Mouse (Mus musculus): Measurements from ENCODE around the gene Plekha8. TPM values are rescaled to one million over a fixed set of nuclear protein-coding genes. Genes with fewer than 3 reads are reported as not detected.

Gene Plekha8
- total RNA-seq (2021) = 1 to 10 TPM; 8.1 to 9.1 TPM
- long read RNA-seq, experiment 1, full-length matches to known transcripts = 3 of 5 reads
- long read RNA-seq, experiment 1, partial matches to known transcripts = 0 of 5 reads
- long read RNA-seq, experiment 1, other reads (novel, unspliced or antisense) = 2 of 5 reads
- long read RNA-seq, experiment 2, full-length matches to known transcripts = 12 of 14 reads
- long read RNA-seq, experiment 2, partial matches to known transcripts = 0 of 14 reads
- long read RNA-seq, experiment 2, other reads (novel, unspliced or antisense) = 2 of 14 reads

- DNase-seq (ENCODE audit: low spot score in 2 of 2) = peak; percentile 90 to 92
Observed at GRCm38 (mm10) chr6:54594469-54595329, at the start of gene Plekha8. Gene Plekha8 (plus strand): TSS chr6:54595111.

- DNase-seq (ENCODE audit: low spot score in 2 of 2) = peak in 1 of 2 experiments; percentile 24
Observed at GRCm38 (mm10) chr6:54548314-54549019, 46.4 kb upstream of the Plekha8 start.

DNA sequence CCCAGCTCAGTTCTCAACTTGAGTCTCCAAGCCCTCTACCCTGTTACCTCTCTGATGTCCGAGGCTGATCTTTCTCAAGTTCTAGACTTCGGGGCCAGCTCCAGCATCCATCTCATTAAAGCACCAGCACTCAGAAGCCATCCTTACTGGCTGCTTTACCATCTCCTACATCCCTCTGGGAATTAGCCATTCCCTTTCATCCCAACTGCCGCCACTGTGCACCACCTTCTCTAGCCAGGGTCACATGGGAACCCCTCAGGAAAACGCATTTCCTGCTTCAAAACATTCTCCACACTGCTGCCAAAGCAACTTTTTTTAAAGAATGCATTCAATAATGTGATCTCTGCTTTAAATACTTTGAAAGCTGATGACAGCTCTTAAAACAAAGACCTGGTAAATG, 45.6 kb upstream of the Plekha8 start:
- DNase-seq (ENCODE audit: low spot score in 2 of 2) = no peak

GRCm38 (mm10) chr6:54550801-54551323, 44.0 kb upstream of the Plekha8 start:
- no peak for DNase-seq (ENCODE audit: low spot score in 2 of 2)

DNA sequence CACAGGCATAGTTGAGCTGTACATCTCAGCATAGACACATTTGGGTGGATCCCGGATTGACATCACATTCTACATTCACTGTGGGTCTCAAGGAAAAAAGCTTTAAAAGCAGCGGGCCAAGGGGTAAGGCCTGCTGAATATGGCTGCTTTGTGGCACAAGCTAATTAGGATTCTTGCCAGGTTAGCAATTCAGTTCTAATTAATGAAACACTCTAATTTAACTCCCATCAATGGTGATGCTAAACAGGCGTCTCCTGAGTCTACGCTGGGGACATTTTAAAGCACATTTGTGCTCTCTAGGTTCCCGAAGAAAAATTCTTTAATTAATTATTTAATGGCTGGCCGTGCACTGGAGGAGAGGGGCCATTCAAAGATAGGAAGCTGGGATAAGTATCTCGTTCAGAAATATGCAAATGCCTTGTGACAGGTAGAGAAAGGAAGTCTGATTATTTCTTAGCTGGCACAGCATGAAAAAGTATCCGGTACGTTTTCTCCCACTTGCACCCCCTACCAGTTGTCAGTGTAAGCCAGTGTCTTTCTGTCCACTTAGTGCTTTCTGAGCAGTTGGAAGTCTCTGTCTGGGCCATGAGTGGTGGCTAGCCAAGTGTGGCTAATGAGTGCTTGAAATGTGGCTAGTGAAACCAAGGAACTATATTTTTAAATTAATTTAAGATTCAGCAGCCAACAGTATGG, 42.0 kb upstream of the Plekha8 start:
- no peak for DNase-seq (ENCODE audit: low spot score in 2 of 2)

- DNase-seq (ENCODE audit: low spot score in 2 of 2) = no peak
Observed at GRCm38 (mm10) chr6:54553632-54554031, 41.3 kb upstream of the Plekha8 start.

DNA sequence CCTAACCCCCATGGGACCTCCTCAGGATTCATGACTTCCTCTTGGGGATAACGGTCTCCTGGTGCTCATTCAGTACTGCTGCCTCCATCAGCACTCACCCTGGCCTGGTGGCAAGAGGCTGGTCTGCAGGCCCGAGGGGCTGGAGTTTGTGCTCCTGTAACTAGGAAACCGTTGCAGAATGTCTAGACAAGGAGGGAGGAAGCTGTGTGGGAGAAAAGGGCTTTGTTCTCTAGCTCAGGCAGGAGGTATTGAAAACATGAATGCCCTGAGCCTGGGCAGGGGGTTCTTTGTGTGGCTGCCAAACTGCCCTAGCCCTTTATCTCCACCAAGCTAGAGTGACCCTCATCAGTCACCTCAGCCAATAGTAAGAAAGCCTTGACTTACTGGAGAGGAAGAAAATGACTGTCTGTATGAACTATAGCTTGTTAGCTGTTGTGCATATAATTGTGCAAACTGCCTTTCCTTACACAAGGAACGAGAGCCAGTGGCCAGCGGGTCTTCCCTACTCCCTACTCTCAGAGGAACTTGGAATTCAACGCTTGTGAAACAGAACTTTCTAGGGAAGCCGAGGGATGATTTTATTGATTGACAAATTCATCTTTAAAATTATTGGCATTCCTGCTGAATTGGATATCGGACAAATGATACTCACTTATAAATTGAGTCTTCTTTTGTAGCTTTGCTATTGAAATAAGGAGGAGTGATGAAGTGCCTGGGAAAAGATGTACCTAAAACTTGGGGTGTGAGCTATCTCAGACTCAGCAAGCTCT, 40.4 kb upstream of the Plekha8 start:
- no peak for DNase-seq (ENCODE audit: low spot score in 2 of 2)

GRCm38 (mm10) chr6:54555816-54556215, 39.1 kb upstream of the Plekha8 start:
- no peak for DNase-seq (ENCODE audit: low spot score in 2 of 2)

DNA sequence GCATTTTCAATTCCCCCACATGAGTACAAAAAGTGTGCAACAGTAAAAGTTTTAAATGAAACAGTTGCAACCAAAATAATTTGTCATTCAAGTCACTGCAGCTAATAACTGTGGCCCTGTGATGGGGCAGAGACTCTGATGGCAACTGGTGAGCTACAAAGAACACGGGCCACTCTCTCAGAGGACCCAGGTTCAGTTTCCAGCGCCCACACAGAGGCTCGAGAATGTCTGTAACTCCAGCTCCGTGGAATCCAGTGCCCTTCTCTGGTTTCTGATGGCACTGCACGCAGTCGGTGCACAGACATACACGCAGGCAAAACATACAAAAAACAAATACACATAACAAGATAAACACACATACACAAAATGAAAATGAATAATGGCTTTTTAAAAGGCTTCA, 37.2 kb upstream of the Plekha8 start:
- DNase-seq (ENCODE audit: low spot score in 2 of 2) = no peak

- DNase-seq (ENCODE audit: low spot score in 2 of 2) = no peak
Observed at GRCm38 (mm10) chr6:54558466-54558865, 36.4 kb upstream of the Plekha8 start.

- no peak for DNase-seq (ENCODE audit: low spot score in 2 of 2)
Observed at GRCm38 (mm10) chr6:54562018-54562809, 32.7 kb upstream of the Plekha8 start.

DNA sequence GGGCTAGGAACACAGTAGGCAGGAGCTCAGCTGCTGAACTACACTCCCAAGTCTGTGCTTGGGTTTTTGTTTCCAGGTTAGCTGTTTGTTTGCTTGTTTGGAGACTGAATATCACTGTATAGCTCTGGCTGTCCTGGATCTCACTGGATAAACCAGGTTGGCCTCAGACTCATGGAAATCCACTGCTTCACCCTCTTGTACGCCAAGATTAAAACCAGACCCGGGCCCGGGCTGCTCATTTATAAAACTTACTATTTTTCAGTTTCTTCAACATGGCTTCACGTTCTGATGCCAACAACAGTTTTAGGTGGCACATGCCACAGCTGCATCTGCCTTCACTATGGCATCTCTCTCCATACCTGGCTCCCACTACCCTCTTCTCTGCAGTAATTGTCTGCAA, 31.4 kb upstream of the Plekha8 start:
- no peak for DNase-seq (ENCODE audit: low spot score in 2 of 2)

GRCm38 (mm10) chr6:54564506-54564991, 30.4 kb upstream of the Plekha8 start:
- DNase-seq (ENCODE audit: low spot score in 2 of 2) = no peak

- DNase-seq (ENCODE audit: low spot score in 2 of 2) = no peak
Observed at GRCm38 (mm10) chr6:54565012-54565411, 29.9 kb upstream of the Plekha8 start.

DNA sequence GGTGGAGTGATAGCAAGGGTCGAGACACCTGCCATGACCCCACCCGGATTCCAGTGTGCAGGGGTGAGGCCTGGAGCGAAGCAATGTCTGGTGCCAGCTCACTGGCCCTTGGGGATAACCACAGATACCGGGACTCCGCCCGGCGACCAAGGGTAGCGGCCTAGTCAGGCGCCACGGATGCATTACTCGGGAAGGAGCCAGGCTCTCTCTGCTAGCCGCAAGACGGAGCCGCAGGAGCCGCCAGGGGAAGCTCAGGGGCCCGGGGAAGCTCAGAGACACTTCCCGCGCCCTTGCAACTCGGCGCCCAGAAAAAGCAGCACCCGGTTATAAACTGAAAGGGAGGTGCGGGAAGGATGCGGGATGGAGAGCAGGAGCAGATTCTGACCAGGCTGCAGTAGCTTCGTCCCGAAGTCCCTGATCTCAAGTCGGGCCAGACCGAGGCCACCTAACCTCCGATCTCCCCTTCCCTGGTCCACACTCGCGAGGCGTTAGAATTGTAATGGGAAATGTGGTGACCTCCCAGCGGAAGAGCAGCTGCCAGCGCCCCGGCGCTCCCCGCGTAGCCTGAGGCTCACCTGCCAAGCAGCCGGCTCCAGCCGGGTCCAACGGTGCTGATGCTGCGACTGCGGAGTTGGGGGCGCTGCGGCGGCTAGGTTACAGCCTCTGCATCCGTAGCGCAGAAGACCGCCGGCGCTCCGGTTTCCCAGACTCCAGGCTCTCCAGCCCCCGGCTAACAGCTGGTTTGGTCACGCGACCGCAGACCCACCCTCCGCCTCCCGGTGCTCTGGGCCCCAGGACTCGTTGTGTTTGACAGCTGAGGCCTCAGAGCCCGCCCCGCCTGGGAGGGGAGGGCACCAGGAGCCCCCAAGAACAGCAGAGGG, 29.0 kb upstream of the Plekha8 start, which contains the start of gene Scrn1:
Scrn1 (minus strand) TSS at position 825 of the 881 bp plus-strand sequence.
- DNase-seq (ENCODE audit: low spot score in 2 of 2) = peak; percentile 42 to 73

- DNase-seq (ENCODE audit: low spot score in 2 of 2) = no peak
Observed at GRCm38 (mm10) chr6:54566546-54566919, 28.4 kb upstream of the Plekha8 start.

DNA sequence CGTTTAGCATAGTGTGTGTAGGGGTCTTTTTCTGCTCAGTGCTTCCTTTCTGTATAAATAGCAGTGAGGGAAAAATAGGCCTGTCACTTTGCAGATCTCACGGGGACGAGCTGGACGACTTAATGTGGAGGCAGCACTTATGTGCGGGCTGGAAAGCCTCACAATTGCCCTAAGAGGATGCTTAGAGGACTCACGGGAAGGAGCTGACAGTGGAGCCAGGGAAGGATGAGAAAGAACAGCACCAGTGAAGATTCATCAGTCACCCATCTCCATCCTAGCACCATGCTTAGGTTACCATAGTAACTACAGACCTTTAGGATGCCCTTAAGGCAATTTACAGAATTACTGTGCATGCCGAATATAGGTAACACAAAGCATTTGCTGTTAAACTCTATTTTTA, 25.1 kb upstream of the Plekha8 start:
- no peak for DNase-seq (ENCODE audit: low spot score in 2 of 2)

All from gastrocnemius, postnatal 4 days (tissue).